ENCODE assay signal across 11 mouse cellular contexts in genomic region chr16:44313422-44313821, GRCm38 (mm10). TPM values are rescaled to one million over a fixed set of nuclear protein-coding genes. Genes with fewer than 3 reads are reported as not detected.
A peak's percentile ranks its signal among the peaks of the same experiment; 100 is the strongest.
DNase-seq lines count a peak whose midpoint lies in the region; ATAC-seq and TF ChIP-seq lines count a peak whose summit lies in the region.
"Had no signal": no experiment of that assay in that cellular context is flagged by ENCODE, and none has a peak within 500 bp of the region (broad histone marks: within the 10 kb centered on the region; RNA-seq: fewer than 3 reads in every experiment).

No protein-coding gene starts in this region.

- H3K27ac ChIP-seq in kidney, adult 2 months (ENCODE audit: insufficient read depth, low read depth, low read length), result no peak overlapping the region
- H3K27ac ChIP-seq in liver, embryonic 11.5 days (ENCODE audit: low read depth, low read length), result no peak overlapping the region
- H3K27ac ChIP-seq: hindbrain, embryonic 14.5 days; lung, embryonic 15.5 days; midbrain, embryonic 13.5 days had no signal

- DNase-seq in kidney, adult 2 months, result peak; percentile 25
- no peak for DNase-seq in kidney, adult 8-10 months
- DNase-seq in liver, embryonic 11.5 days (ENCODE audit: low spot score), result no peak
- DNase-seq in natural killer cell, adult 2 months (ENCODE audit: low spot score in 2 of 2), result peak; percentile 21 to 40
- no peak for DNase-seq in urinary bladder, postnatal 4 days (ENCODE audit: low spot score in 2 of 2)
- DNase-seq in ovary, postnatal 10 days (ENCODE audit: low spot score), result no peak
- DNase-seq: kidney, postnatal 14 days had no signal

- H3K4me3 ChIP-seq in kidney, adult 2 months (ENCODE audit: insufficient read depth, low read depth, low read length), result no peak overlapping the region
- no peak overlapping the region for H3K4me3 ChIP-seq in liver, embryonic 11.5 days (ENCODE audit: low read depth, low read length)
- H3K4me3 ChIP-seq: lung, embryonic 15.5 days; midbrain, embryonic 13.5 days had no signal

- no peak for TF ChIP-seq CTCF in kidney, adult 2 months (conservative IDR thresholded peaks at IDR 0.05; ENCODE audit: insufficient read depth, insufficient read length, low read depth, low read length)

- H3K36me3 ChIP-seq in kidney, adult 2 months (ENCODE audit: control insufficient read depth, insufficient read depth, low read length), result no peaks in the 10 kb centered on the region
- no peaks in the 10 kb centered on the region for H3K36me3 ChIP-seq in liver, embryonic 11.5 days (ENCODE audit: control insufficient read depth, insufficient read depth, low read length)
- H3K36me3 ChIP-seq: lung, embryonic 15.5 days; midbrain, embryonic 13.5 days had no signal

- no peaks in the 10 kb centered on the region for H3K4me1 ChIP-seq in kidney, adult 2 months (ENCODE audit: control insufficient read depth, insufficient read depth, low read length)
- H3K4me1 ChIP-seq in liver, embryonic 11.5 days (replicated peaks; ENCODE audit: control insufficient read depth, insufficient read depth, low read length), result no peaks in the 10 kb centered on the region
- H3K4me1 ChIP-seq: lung, embryonic 15.5 days; midbrain, embryonic 13.5 days had no signal

- TF ChIP-seq POLR2A in kidney, adult 2 months (IDR thresholded peaks at IDR 0.05; ENCODE audit: low read depth, low read length), result no peak

- H3K4me2 ChIP-seq in liver, embryonic 11.5 days, result no peak overlapping the region
- H3K4me2 ChIP-seq: hindbrain, embryonic 14.5 days; lung, embryonic 15.5 days; midbrain, embryonic 13.5 days had no signal

- 61% methylated on average over 4 of the region's 4 CpGs for WGBS in kidney, adult 2 months
- 47% methylated on average over 4 of the region's 4 CpGs for WGBS in liver, embryonic 11.5 days

- H3K9me3 ChIP-seq in liver, embryonic 11.5 days (ENCODE audit: control insufficient read depth, low read length), result no peaks in the 10 kb centered on the region
- H3K9me3 ChIP-seq: lung, embryonic 15.5 days; midbrain, embryonic 13.5 days had no signal

- peak; percentile 66 for ATAC-seq in activated CD4-positive, CD25-positive, alpha-beta regulatory T cell, adult 4 months
- peak; percentile 66 for ATAC-seq in liver, embryonic 11.5 days (replicated peaks; ENCODE audit: low FRiP score)
- ATAC-seq: midbrain, embryonic 13.5 days had no signal

- H3K9ac ChIP-seq in liver, embryonic 11.5 days (ENCODE audit: low read depth, low read length), result no peak overlapping the region
- H3K9ac ChIP-seq: hindbrain, embryonic 14.5 days; lung, embryonic 15.5 days; midbrain, embryonic 13.5 days had no signal

- H3K27me3 ChIP-seq in kidney, adult 2 months (replicated peaks; ENCODE audit: control insufficient read depth, insufficient read depth, low read length), result no peaks in the 10 kb centered on the region
- no peaks in the 10 kb centered on the region for H3K27me3 ChIP-seq in liver, embryonic 11.5 days (replicated peaks; ENCODE audit: control insufficient read depth, insufficient read depth, low read length)
- H3K27me3 ChIP-seq: lung, embryonic 15.5 days; midbrain, embryonic 13.5 days had no signal

RNA-seq across cellular contexts. Expression of gene Sidt1, which starts 19.6 kb away (rescaled TPM):
- 0.53 and 1.6 TPM in 2 replicates for polyA plus RNA-seq in kidney, adult 2 months (2012; rRNA removed)
- 10 to 100 TPM; 21.3 to 30.8 TPM for polyA plus RNA-seq in activated CD4-positive, CD25-positive, alpha-beta regulatory T cell, adult 4 months (2017; shearing (Covaris generic))
- polyA plus RNA-seq in liver, embryonic 11.5 days (2014; fragmentation: Nextera tagmentation; extraction: Ambion mirVana), result not detected in 2 replicates

RNA-seq across cellular contexts. Expression of gene Spice1, which starts 33.5 kb away (rescaled TPM):
- polyA plus RNA-seq in kidney, adult 2 months (2012; rRNA removed), result 5.4 and 6.9 TPM in 2 replicates
- 10 to 100 TPM; 17.8 to 22.0 TPM for polyA plus RNA-seq in activated CD4-positive, CD25-positive, alpha-beta regulatory T cell, adult 4 months (2017; shearing (Covaris generic))
- polyA plus RNA-seq in liver, embryonic 11.5 days (2014; fragmentation: Nextera tagmentation; extraction: Ambion mirVana), result 23.6 and 25.4 TPM in 2 replicates

Comparison
In these comparisons a context has a peak if more than half of its experiments do, and no peak if none do; other contexts are left out.
1. DNase-seq: peak in kidney, adult 2 months (single experiment) and natural killer cell, adult 2 months (2 of 2); none in kidney, adult 8-10 months (0 of 2), liver, embryonic 11.5 days (single experiment), urinary bladder, postnatal 4 days (0 of 2) and ovary, postnatal 10 days (single experiment).